In genomic region chr2:113845081-113845480, GRCm38 (mm10) we compare ENCODE assay signal across 25 mouse cellular contexts.
"Had no signal": no experiment of that assay in that cellular context is flagged by ENCODE, and none has a peak within 500 bp of the region (broad histone marks: within the 10 kb centered on the region; RNA-seq: fewer than 3 reads in every experiment).

No protein-coding gene starts in this region.

- H3K27me3 ChIP-seq: heart, embryonic 12.5 days; hindbrain, embryonic 12.5 days; intestine, embryonic 15.5 days; limb, embryonic 12.5 days had no signal

- DNase-seq: gastrocnemius, adult 2 months; gastrocnemius, postnatal 10 days; gastrocnemius, postnatal 25 days; heart, adult 18-20 months; heart, postnatal 10 days; heart, postnatal 4 days; kidney, adult 18-20 months; kidney, adult 9 months; kidney, postnatal 25 days; kidney, postnatal 4 days had no signal

- H3K27ac ChIP-seq: gastrocnemius, adult 2 months; heart, embryonic 10.5 days; hindbrain, embryonic 10.5 days; hindbrain, embryonic 12.5 days; hindbrain, embryonic 14.5 days; intestine, embryonic 15.5 days; kidney, postnatal 0 days; layer of hippocampus, adult 2 months; left cerebral cortex, adult 2 months; limb, embryonic 10.5 days; limb, embryonic 12.5 days had no signal

- ATAC-seq: forebrain, embryonic 16.5 days; hindbrain, embryonic 16.5 days; inflammation-experienced regulatory T-cells, adult 6 months; intestine, embryonic 15.5 days; intestine, postnatal 0 days had no signal

- H3K9ac ChIP-seq: heart, embryonic 12.5 days; hindbrain, embryonic 12.5 days; hindbrain, embryonic 14.5 days; intestine, embryonic 15.5 days; limb, embryonic 12.5 days had no signal

- H3K4me3 ChIP-seq: gastrocnemius, adult 2 months; heart, embryonic 10.5 days; heart, embryonic 12.5 days; hindbrain, embryonic 10.5 days; hindbrain, embryonic 12.5 days; intestine, embryonic 15.5 days; layer of hippocampus, adult 2 months; left cerebral cortex, adult 2 months; limb, embryonic 10.5 days; limb, embryonic 12.5 days had no signal

- H3K4me2 ChIP-seq: heart, embryonic 12.5 days; hindbrain, embryonic 12.5 days; hindbrain, embryonic 14.5 days had no signal

- H3K9me3 ChIP-seq: heart, embryonic 10.5 days; heart, embryonic 12.5 days; hindbrain, embryonic 10.5 days; hindbrain, embryonic 12.5 days; intestine, embryonic 15.5 days; limb, embryonic 10.5 days; limb, embryonic 12.5 days had no signal
